Mouse (Mus musculus) adrenal gland, postnatal 10 days (tissue): ENCODE results near the gene Six1. TPM values are rescaled to one million over a fixed set of nuclear protein-coding genes. Genes with fewer than 3 reads are reported as not detected.
A peak's percentile ranks its signal among the peaks of the same experiment; 100 is the strongest.

ENCODE experiments used
- DNase-seq: peaks from one replicate; pipeline ENCODE4 v3.0.0; 2021; ENCODE audit warnings: mixed read lengths
- total RNA-seq, 2 experiments: library from RNA; stranded (reverse); gene quantifications; 2 replicates each; pipeline ENCODE4 v1.2.3; 2021

Gene Six1
- total RNA-seq, 2 experiments from 2014 or later, result 7.1 to 12.8 TPM

DNA sequence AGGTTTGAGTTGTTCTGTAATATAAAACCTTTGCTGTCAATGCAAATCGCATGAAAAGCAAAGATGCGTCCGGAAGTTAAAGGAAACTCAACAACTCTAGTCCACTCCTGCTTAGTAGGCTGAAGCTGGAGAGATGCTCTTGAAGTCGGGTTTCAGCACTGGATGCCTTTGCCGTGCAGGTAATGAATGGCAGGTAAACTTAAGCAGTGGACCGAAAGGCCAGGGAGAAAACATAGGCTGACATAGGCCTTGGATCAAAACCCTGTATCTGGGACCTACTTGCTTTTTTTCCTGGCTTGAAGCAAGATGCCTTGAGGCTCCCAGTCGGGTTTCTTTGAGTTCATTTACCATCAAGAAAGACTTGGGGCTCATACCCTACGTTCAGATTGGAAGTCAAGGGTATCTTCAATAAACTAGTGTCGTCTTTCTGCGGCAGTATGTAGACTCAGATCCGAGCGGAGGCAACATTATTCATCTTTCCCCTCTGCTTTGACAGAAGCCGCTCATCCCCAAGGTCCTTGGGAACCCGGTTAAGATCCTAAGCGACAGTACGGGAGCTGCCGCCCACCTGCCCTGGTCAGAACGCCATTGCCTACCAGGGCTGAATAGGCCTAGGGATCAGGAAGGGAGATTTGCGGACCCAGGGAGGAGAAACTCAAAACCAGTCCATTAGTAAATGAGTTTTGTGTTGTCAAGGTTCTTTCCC lies 4.0 kb downstream of the Six1 start:
- no peak for DNase-seq

DNA sequence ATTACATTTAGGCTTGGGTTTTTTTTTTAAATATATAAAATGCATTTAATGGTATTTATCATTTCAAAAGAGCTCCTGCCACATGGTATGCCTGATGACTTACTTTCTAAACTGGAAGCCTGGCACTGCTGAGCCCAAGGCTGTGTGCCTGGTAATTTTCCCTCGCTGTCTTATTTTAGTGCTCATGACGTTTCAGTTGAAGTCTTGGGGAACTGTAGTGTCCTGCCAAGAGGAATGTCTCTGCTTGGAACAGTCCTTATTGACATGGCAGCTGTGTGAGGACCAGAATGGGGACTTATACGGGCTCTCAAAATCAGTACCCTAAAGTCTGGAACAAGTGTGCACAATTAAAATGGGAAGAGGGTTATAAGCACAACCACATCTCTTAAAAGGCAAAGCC lies 5.2 kb downstream of the Six1 start:
- DNase-seq, result no peak

DNA sequence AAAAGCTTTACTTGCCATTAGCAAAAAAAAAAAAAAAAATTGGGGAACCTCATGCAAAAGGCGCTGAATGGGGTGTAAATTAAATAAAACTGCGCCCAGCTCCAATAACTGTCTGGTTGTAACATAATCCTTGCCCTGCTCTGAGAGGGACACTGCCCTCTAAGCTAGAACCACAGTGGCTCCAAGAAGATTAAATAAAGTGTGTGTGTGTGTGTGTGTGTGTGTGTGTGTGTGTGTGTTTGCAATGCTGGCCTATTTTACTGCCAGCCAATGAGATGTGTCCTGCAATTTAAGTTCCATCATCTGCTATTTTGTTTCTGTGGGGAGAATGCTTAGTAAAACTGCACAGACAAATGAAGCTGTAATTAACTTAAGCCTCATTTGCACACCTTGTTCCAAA lies 6.1 kb downstream of the Six1 start:
- no peak for DNase-seq

DNA sequence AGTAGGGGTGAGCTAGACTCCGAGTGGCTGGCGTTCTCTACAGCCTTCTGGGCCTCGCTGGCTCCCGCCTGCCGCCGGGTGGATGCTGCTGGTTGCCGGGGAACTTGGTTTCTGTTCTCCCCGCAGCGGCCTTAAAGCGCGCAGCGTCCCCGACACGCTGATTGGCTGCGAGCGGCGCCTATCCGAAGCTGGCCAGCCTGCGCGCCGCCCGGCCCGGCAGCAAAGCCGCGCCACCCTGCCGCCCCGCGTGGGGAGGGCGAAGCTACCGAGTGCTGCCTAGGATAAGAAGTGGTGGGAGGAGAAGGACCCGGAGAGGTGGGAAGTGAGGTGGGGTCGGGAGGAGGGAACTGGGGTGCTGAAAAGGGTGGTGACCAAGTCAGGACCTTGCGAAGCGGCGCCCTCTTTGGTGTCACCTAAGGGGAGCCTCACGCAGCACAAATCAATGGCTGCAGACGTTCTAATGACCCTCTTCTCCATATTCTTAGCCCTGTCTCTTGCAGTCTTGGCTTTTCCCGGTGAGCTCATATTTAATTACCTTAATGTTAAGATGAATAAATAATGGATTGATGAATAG lies 7.0 kb downstream of the Six1 start:
- peak; percentile 90 for DNase-seq

DNA sequence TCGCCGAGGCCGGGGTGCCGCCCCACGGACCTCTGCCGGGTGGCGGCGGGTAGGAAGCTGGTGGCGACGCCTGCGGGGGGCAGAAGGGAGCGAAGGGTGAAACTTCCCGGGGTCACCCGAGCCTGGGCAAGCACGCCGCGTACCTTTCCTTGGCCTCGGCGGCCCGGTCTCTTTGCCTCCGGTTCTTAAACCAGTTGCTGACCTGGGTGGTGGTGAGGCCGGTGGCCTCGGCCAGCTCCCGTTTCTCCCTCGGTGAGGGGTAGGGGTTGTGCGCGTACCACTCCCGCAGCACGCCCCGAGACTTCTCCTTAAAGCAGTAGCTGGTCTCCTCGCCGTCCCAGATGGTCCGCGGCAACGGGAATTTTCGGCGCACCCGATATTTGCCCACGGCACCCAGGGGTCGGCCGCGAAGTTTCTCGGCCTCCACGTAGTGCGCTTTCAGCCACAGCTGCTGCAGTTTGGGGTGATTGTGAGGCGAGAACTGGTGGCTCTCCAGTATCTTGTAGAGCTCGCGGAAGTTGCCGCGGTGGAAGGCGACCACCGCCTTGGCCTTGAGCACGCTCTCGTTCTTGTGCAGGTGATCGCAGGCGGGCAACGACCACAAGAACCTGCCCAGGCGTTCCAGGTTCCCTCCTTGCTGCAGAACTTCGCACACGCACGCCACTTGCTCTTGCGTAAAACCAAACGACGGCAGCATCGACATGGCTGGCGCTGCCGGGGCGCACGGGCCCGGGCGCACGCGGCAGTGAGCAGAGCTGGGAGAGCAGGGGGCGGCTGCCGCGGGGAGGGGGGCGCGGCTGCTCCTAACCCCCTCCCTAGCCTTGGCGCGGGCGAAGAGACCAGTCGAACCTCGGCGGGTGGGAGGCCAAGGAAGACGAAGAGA lies 7.7 kb downstream of the Six1 start:
- DNase-seq, result peak; percentile 40

DNA sequence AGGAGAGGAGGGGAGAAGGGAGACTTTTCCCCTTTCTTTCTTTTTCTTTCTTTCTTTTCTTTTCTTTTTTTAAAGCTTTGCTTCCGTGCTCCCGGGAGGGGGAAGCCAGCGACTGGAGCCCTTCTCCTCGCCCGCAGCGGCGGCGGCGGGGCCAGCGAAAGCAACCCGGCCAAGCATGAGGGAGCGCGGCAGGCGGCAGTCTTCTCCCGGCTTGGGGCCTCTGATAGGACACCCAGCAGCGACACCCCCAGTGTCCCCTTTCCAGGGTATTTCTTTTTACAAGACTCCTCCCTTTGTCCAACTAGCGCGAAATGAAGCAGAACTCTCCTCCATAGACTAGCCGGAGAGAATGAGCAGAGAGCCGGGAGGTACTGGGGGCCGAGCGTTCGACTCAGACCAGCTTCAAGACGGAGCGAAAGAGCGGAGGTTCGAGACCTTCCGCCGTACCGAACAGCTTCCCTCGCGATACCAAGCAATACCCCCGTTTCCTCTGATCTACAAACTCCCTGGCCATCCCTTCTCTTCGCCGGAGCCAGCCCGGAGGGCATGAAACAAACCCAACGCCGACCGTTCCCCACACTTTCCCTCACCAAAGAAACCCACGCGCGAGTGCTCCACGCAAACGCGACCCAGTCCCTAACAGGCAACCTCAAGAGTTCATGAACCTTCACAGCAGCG lies 8.5 kb downstream of the Six1 start:
- DNase-seq, result peak; percentile 69

DNA sequence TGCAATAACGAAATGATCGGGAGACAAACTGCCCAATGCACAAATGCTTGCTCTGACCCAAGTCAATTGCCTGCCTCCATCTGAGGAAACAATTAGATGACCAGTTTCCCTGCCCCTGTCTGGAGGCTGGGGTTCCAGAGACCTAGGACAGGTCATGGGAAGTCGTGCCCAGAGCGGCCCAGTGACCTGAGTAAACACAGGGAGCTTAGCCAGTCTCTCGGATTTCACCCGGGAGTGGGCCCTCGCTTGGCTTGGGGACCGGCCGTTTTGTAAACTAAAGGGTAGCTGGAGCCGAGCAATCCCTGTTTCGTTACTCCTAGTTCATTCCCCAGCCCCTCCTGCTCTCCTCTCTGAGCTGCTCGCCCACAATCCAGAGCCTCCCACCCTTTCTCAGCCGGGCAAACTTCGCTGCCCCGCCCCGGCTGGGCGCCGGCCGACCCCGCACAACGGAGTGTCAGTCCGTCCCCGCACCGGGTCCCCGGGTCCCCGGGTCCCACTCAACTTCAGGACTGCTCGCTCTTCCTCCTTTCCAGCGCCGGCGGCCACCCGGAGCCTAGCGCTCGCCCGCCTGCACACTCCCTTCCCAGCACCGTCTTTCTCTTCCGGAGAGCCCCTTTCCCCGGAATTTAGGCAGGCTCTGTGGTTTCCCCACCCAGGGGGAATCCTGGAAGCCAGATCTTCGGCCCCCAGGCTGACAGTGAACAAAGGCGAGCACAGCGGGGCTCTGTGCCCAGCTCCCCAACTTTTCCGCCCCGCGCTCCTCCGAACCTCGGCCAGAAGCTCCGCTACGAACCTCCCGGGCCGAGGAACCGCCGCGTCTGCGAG lies 9.3 kb downstream of the Six1 start:
- DNase-seq, result peak; percentile 59

DNA sequence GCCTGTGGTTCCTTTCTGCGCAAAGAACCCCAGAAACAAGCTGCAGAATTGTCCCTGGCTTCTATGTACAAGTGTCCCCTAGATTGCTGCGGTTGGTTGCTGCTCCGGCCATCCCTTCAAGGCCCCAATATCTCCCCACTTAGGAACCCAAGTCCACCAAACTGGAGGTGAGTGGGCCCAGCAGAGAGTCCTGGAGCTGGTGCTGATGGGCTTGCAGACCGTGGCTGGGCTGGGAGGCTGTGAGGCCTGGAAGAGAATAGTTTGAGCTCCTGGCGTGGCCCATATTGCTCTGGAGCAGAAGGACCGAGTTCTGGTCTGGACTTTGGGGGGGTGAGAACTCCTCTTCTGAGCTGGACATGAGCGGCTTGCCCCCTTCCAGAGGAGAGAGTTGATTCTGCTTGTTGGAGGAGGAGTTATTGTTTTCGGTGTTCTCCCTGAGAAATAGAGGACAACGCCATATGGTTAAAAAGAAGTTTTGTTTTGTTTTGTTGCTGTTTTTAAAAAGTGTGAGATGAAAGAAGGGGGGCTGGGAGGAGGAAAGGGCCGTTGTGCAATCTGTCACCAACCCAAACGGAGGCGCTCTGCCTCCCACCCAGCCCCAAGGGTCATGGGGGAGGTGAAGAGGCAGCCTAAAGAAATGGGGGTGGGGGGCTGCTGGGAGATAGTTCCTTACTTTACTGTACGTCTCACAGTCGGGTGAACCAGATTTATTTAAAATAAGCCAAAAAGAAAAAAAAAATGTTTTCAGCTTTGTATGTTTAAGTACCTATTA lies 10.1 kb downstream of the Six1 start:
- no peak for DNase-seq

DNA sequence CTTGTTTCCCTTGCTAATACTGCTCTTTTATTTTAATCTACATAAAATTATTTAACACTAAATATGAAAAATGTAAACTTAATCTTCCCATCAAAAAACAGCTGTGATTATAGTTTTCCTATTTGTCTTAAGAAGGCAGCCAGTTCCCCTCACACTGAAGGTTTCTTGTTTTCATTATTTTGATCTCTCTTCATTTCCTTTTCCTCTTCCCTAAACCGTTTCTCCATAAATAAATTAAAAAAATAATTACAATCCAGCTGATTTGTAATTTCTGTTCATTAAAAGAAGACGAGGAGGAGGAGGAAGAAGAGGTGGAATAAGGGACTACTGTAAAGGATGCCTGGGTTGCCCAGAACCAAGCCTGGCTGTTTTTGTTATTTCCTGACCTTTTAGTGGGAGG lies 10.8 kb downstream of the Six1 start:
- DNase-seq, result no peak

DNA sequence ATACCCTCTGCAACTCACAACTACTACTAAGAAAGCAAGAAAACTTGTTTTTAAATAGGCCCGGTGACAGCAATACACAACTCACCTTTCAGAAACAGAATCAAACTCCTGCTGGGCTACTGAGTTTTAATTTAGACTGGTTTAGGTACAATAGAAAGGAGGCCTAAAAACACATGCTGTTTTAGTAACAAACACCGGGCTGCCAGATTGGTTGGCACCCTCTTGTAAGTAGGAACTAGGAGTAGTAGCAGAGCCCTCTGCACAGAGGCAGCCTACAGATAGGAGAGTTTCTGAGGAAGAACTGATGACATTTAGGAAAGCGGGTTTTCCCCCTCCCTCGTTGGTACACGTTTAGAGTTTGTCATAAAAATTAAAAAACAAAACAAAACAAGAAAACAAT lies 11.3 kb downstream of the Six1 start:
- DNase-seq, result no peak

DNA sequence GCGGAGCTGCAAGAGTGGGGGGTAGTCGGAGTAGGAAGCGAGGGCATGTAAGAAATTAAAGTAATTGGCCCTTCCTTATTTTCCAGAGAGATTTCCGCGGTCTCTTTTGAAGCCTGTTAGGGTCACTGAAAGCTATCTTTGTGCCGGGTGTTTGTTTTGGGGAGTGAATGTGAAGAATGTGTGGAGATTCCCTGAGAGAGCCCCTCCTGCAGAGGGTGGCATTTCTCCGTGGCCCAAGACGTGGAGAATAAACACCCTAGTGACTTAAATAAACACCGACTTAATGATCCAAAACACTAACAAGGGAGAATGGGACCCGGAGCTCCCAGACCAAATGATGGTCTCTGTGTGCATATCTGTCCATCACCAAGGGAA lies 12.4 kb downstream of the Six1 start:
- DNase-seq, result no peak

DNA sequence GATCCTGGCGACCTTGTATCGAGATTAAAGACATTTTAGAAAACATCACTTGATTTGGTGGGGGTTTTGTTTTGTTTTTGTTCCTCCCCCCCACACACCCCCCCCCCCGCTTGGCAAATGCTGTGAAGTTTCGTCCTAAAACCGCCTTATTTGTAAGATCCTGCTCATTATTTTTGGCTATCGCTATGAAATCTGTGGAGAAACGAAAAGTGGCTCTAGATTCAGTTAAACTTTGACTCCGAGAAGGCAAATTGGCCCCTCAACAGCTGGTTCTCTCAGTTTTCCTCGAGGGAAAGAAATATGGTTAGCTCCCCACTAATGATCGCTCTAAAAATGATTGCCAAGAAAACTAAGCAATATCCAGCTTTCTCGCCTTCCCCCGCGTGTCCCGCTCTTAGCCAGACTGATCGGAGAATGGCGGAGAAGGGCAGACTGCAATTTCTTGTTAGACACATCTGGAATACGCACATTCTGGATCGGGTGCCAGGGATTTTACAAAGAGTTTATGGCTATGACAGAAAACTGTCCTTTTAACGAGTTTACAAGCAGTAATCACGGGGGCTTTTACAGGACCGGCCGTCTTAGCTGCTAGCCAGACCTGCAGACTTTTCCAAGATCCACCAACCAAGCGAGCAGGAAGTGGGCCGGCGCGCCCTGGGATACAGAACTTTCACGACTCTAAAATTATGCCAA lies 13.0 kb downstream of the Six1 start:
- DNase-seq, result no peak

DNA sequence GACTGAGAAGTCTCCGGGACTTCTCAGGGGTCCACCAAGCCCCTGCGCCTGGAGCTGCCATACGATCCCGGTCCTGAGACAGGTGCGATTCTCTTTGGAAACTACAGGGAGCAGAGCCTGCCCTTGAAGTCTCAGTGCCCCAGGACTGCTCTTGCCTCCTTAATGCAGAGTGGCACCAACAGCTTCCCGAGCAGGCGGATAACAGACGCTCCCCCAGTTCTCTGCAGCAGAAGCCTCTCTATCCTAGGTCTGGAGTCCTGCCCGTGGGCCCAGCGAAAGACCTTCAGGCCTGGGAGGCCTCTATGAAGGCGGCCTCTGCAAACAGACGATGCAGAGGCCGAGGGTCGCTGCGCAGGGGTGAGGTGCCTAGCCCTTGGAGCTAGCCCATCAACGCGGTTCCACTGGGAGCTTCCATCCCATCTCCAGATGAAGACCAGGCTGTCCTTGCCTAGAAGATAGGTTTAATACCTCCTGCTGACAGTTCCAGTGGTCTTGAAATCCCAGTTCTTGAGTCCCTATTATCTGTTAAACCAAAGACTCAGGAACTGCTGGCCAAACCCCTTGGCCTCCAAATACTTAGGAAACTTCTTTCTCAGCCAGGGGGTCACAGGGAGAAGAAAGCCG lies 13.6 kb downstream of the Six1 start:
- no peak for DNase-seq

DNA sequence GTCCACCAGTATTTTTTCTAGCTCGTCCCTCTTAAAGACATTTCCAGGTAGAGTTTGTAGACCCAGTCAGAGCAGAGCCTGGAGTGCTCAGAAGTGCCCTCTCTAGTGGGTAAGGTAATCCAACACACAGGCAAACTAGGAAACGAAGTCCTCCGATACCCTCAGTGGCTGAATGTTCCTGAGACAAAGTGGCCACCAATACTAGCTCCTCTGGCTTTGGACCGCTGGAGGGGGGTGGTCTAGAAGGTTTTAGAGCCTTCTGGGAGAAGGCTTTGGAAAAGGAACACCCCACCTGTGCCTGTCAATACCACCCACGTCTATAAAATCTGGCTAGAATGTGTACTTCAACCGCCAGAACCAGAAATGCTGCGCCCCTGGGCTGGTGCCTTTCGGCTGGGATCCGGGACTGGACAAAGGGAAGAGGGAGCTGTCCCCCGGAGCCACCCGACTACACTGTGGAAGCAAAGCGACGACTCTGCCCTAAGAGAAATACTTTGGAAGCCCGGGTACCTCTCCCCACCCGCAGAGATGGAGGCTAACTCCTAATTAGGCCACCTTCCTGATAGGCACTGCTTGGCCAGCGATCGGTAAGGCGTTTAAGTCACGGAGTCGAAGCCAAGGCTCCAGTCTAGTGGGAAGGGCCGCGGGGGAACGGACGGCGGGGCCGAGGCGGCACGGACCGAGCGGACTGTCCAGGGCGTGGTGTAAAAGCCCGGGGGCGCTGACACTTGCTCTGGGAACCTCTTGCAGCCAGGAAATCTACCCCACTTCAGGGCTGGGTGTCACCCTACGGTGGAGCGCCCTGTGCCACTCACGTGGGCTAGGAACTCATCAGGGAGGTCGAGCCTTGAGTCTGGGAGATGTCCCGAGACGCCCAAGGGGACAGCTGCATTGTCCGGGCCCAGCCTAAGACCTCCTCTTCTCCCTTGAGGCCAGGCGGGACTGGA lies 14.4 kb downstream of the Six1 start:
- no peak for DNase-seq

DNA sequence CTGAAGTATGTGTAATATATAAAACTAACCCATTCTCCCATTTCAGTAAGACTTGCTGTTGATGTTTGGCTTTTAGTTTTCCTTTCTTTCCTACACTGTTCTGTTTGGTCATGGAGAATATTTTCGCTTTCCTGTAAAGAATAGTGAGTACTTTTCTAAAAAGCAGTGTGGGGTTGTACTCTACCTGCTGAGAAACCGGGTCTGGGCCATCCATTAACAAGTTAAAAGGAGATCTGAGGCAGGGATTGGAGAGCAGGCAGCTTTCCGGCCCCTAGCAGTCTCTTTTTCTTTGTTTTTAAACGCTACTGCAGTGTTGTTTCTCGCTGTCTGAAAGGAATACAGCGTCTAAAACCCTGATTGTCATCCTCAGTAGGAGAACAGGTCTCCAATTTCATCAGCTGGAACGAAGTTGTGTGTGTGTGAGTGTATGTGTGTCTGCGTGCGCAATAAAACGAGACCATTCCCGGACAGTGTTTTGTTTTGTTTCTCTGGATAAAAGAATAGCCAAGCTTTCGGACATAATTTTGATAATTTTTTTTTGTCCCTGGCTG lies 15.2 kb downstream of the Six1 start:
- DNase-seq, result no peak

DNA sequence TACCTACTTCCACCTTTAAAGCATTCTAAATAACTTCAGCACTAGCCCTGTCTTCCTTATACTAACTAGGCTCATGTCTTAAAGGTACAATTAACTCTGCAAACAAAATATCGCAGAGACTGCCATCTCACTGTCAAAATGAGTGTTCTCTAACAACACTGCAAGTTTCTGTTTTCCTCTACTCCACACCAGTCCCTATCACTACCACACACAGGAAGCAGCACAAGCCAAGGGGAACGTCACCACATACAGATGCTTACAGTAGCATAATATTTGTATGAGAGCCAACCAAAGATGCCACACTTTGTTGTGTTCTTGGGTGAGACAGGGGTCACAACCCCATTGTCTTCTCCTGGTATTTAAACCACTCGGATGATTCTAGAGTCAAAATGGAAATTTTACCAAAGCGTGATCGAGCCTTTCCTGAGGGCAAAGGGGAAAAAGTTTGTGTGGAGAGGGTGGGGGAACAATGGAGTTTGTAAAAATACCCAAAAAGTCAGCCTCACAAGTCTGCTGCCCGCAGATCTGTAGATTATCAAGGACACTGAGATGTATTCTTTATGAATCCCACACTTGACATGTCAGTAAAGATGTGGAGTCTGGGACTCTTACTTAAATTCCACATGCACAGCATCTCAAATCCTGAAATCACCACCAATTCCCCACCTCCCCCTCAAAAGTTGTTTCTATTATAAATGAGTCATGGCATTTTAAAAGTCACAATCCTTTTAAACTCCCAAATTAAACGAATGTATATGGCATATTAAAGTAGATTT lies 16.1 kb downstream of the Six1 start:
- no peak for DNase-seq
